In the genomic region with DNA sequence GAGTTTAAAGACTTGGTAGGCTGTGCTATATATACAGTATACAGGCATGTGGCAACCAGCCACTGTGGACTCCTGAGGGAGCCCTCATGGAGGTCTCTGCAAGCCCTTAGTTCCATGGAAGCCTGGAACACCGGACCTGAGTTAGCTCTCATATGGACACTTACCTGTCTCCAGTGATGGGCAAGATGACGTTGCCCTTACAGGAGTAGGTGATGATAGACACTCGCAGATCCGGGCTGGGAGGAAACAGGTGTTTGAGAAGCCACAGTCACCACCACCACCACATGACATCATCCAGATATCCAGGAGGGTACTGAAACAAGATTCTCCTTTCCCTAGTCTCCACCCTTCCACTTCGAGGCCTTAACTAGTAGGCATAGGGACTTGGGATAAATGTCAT, we compare ENCODE assay signal across 25 mouse cellular contexts. TPM values are rescaled to one million over a fixed set of nuclear protein-coding genes. Genes with fewer than 3 reads are reported as not detected.
A peak's percentile ranks its signal among the peaks of the same experiment; 100 is the strongest.
DNase-seq lines count a peak whose midpoint lies in the region; ATAC-seq lines count a peak whose summit lies in the region.
"Had no signal": no experiment of that assay in that cellular context is flagged by ENCODE, and none has a peak within 500 bp of the region (broad histone marks: within the 10 kb centered on the region; RNA-seq: fewer than 3 reads in every experiment).

No protein-coding gene starts in this region.

- no peak overlapping the region for H3K27ac ChIP-seq in heart, embryonic 10.5 days
- H3K27ac ChIP-seq in heart, embryonic 12.5 days (ENCODE audit: poor library complexity, severe bottlenecking), result no peak overlapping the region
- H3K27ac ChIP-seq in liver, embryonic 11.5 days (ENCODE audit: low read depth, low read length), result no peak overlapping the region
- no peak overlapping the region for H3K27ac ChIP-seq in liver, embryonic 12.5 days
- H3K27ac ChIP-seq: embryonic facial prominence, embryonic 13.5 days; embryonic facial prominence, embryonic 15.5 days; forebrain, embryonic 10.5 days; forebrain, embryonic 12.5 days had no signal

- no peak overlapping the region for H3K9ac ChIP-seq in heart, embryonic 12.5 days
- H3K9ac ChIP-seq in liver, embryonic 11.5 days (ENCODE audit: low read depth, low read length), result no peak overlapping the region
- no peak overlapping the region for H3K9ac ChIP-seq in liver, embryonic 12.5 days
- H3K9ac ChIP-seq: embryonic facial prominence, embryonic 13.5 days; embryonic facial prominence, embryonic 15.5 days; forebrain, embryonic 12.5 days had no signal

- WGBS in heart, embryonic 10.5 days, result 83% methylated on average over 5 of the region's 5 CpGs
- 81% methylated on average over 5 of the region's 5 CpGs for WGBS in heart, embryonic 12.5 days
- 75% methylated on average over 5 of the region's 5 CpGs for WGBS in liver, embryonic 11.5 days
- 63% methylated on average over 5 of the region's 5 CpGs for WGBS in liver, embryonic 12.5 days (ENCODE audit: insufficient replicate concordance)

- no peak for ATAC-seq in heart, embryonic 12.5 days (ENCODE audit: insufficient number of reproducible peaks, low FRiP score)
- no peak for ATAC-seq in liver, embryonic 11.5 days (replicated peaks; ENCODE audit: low FRiP score)
- ATAC-seq in liver, embryonic 12.5 days, result no peak
- ATAC-seq: forebrain, embryonic 14.5 days had no signal

- peaks cover 7% of the 10 kb centered on the region for H3K4me1 ChIP-seq in heart, embryonic 10.5 days
- H3K4me1 ChIP-seq in heart, embryonic 12.5 days (replicated peaks), result peaks cover 6% of the 10 kb centered on the region
- no peaks in the 10 kb centered on the region for H3K4me1 ChIP-seq in liver, embryonic 11.5 days (replicated peaks; ENCODE audit: control insufficient read depth, insufficient read depth, low read length)
- H3K4me1 ChIP-seq in liver, embryonic 12.5 days, result no peaks in the 10 kb centered on the region
- H3K4me1 ChIP-seq: embryonic facial prominence, embryonic 13.5 days; embryonic facial prominence, embryonic 15.5 days; forebrain, embryonic 10.5 days; forebrain, embryonic 12.5 days had no signal

- H3K27me3 ChIP-seq in heart, embryonic 10.5 days (ENCODE audit: insufficient read depth, poor library complexity, severe bottlenecking), result peaks cover 8% of the 10 kb centered on the region
- H3K27me3 ChIP-seq in heart, embryonic 12.5 days (replicated peaks), result no peaks in the 10 kb centered on the region
- H3K27me3 ChIP-seq in liver, embryonic 11.5 days (replicated peaks; ENCODE audit: control insufficient read depth, insufficient read depth, low read length), result no peaks in the 10 kb centered on the region
- H3K27me3 ChIP-seq in liver, embryonic 12.5 days (replicated peaks), result no peaks in the 10 kb centered on the region
- H3K27me3 ChIP-seq: embryonic facial prominence, embryonic 13.5 days; embryonic facial prominence, embryonic 15.5 days; forebrain, embryonic 12.5 days had no signal

- H3K36me3 ChIP-seq in heart, embryonic 10.5 days, result no peaks in the 10 kb centered on the region
- no peaks in the 10 kb centered on the region for H3K36me3 ChIP-seq in heart, embryonic 12.5 days
- no peaks in the 10 kb centered on the region for H3K36me3 ChIP-seq in liver, embryonic 11.5 days (ENCODE audit: control insufficient read depth, insufficient read depth, low read length)
- H3K36me3 ChIP-seq in liver, embryonic 12.5 days, result no peaks in the 10 kb centered on the region
- H3K36me3 ChIP-seq: embryonic facial prominence, embryonic 13.5 days; embryonic facial prominence, embryonic 15.5 days; forebrain, embryonic 10.5 days; forebrain, embryonic 12.5 days had no signal

- no peak overlapping the region for H3K4me2 ChIP-seq in heart, embryonic 12.5 days
- H3K4me2 ChIP-seq in liver, embryonic 11.5 days, result no peak overlapping the region
- no peak overlapping the region for H3K4me2 ChIP-seq in liver, embryonic 12.5 days
- H3K4me2 ChIP-seq: embryonic facial prominence, embryonic 13.5 days; embryonic facial prominence, embryonic 15.5 days; forebrain, embryonic 12.5 days had no signal

- DNase-seq in heart, embryonic 10.5 days (ENCODE audit: low spot score), result peak; percentile 10
- peak; percentile 14 for DNase-seq in liver, embryonic 11.5 days (ENCODE audit: low spot score)
- DNase-seq in testis, postnatal 10 days (ENCODE audit: low spot score), result peak; percentile 16
- no peak for DNase-seq in testis, postnatal 14 days (ENCODE audit: low spot score)
- DNase-seq: adrenal gland, adult 2 months; adrenal gland, postnatal 10 days; adrenal gland, postnatal 25 days; cerebellum, adult 11 months; cerebellum, adult 18-20 months; cerebellum, adult 8-10 months; cerebellum, adult 9-11 months; cerebellum, postnatal 14 days; cerebellum, postnatal 36 days; embryo, embryonic 11 days had no signal

- no peaks in the 10 kb centered on the region for H3K9me3 ChIP-seq in heart, embryonic 10.5 days
- H3K9me3 ChIP-seq in heart, embryonic 12.5 days (replicated peaks), result no peaks in the 10 kb centered on the region
- H3K9me3 ChIP-seq in liver, embryonic 11.5 days (ENCODE audit: control insufficient read depth, low read length), result no peaks in the 10 kb centered on the region
- H3K9me3 ChIP-seq in liver, embryonic 12.5 days (replicated peaks), result no peaks in the 10 kb centered on the region
- H3K9me3 ChIP-seq: embryonic facial prominence, embryonic 13.5 days; embryonic facial prominence, embryonic 15.5 days; forebrain, embryonic 10.5 days; forebrain, embryonic 12.5 days had no signal

- no peak overlapping the region for H3K4me3 ChIP-seq in heart, embryonic 10.5 days
- H3K4me3 ChIP-seq in heart, embryonic 12.5 days, result no peak overlapping the region
- no peak overlapping the region for H3K4me3 ChIP-seq in liver, embryonic 11.5 days (ENCODE audit: low read depth, low read length)
- H3K4me3 ChIP-seq in liver, embryonic 12.5 days, result no peak overlapping the region
- H3K4me3 ChIP-seq: embryonic facial prominence, embryonic 13.5 days; embryonic facial prominence, embryonic 15.5 days; erythroblast, embryonic 14.5 days; forebrain, embryonic 10.5 days; forebrain, embryonic 12.5 days had no signal

RNA-seq across cellular contexts. Expression of a gene that starts 12.6 kb away (rescaled TPM):
- polyA plus RNA-seq in heart, embryonic 10.5 days (2016; fragmentation: Nextera tagmentation; extraction: Ambion mirVana), result not detected in 2 replicates
- polyA plus RNA-seq in heart, embryonic 12.5 days (2016; fragmentation: Nextera tagmentation; extraction: Ambion mirVana), result not detected in 2 replicates
- not detected in 2 replicates for polyA plus RNA-seq in liver, embryonic 11.5 days (2014; fragmentation: Nextera tagmentation; extraction: Ambion mirVana)
- polyA plus RNA-seq in liver, embryonic 12.5 days (2016; fragmentation: Nextera tagmentation; extraction: Ambion mirVana), result not detected in 2 replicates
- polyA plus RNA-seq: adrenal gland, adult 2 months; brain, embryonic 14.5 days; C2C12; embryonic facial prominence, embryonic 11.5 days; embryonic facial prominence, embryonic 13.5 days; embryonic facial prominence, embryonic 15.5 days; erythroblast, embryonic 14.5 days; forebrain, embryonic 10.5 days; forebrain, embryonic 12.5 days; forebrain, embryonic 14.5 days had no signal

RNA-seq across cellular contexts. Expression of a gene that starts 14.2 kb away (rescaled TPM):
- not detected in 2 replicates for polyA plus RNA-seq in heart, embryonic 10.5 days (2016; fragmentation: Nextera tagmentation; extraction: Ambion mirVana)
- not detected in 2 replicates for polyA plus RNA-seq in heart, embryonic 12.5 days (2016; fragmentation: Nextera tagmentation; extraction: Ambion mirVana)
- polyA plus RNA-seq in liver, embryonic 11.5 days (2014; fragmentation: Nextera tagmentation; extraction: Ambion mirVana), result not detected in 2 replicates
- polyA plus RNA-seq in liver, embryonic 12.5 days (2016; fragmentation: Nextera tagmentation; extraction: Ambion mirVana), result not detected in 2 replicates
- polyA plus RNA-seq: brain, embryonic 14.5 days; C2C12; embryonic facial prominence, embryonic 11.5 days; embryonic facial prominence, embryonic 13.5 days; embryonic facial prominence, embryonic 15.5 days; erythroblast, embryonic 14.5 days; forebrain, embryonic 10.5 days; forebrain, embryonic 12.5 days; forebrain, embryonic 14.5 days had no signal

RNA-seq across cellular contexts. Expression of a gene that starts 23.8 kb away (rescaled TPM):
- 0.03 and 0.12 TPM in 2 replicates for polyA plus RNA-seq in heart, embryonic 10.5 days (2016; fragmentation: Nextera tagmentation; extraction: Ambion mirVana)
- 0.04 TPM in 1 of 2 replicates, not detected in the other for polyA plus RNA-seq in heart, embryonic 12.5 days (2016; fragmentation: Nextera tagmentation; extraction: Ambion mirVana)
- polyA plus RNA-seq in liver, embryonic 11.5 days (2014; fragmentation: Nextera tagmentation; extraction: Ambion mirVana), result 0.08 TPM in 1 of 2 replicates, not detected in the other
- 0.05 TPM in 1 of 2 replicates, not detected in the other for polyA plus RNA-seq in liver, embryonic 12.5 days (2016; fragmentation: Nextera tagmentation; extraction: Ambion mirVana)
- polyA plus RNA-seq: adrenal gland, adult 2 months; C2C12; erythroblast, embryonic 14.5 days had no signal

RNA-seq across cellular contexts. Expression of a gene that starts 48.6 kb away (rescaled TPM):
- 0.05 and 0.36 TPM in 2 replicates for polyA plus RNA-seq in heart, embryonic 10.5 days (2016; fragmentation: Nextera tagmentation; extraction: Ambion mirVana)
- polyA plus RNA-seq in heart, embryonic 12.5 days (2016; fragmentation: Nextera tagmentation; extraction: Ambion mirVana), result 0.14 and 0.36 TPM in 2 replicates
- 0.12 TPM in 2 replicates for polyA plus RNA-seq in liver, embryonic 11.5 days (2014; fragmentation: Nextera tagmentation; extraction: Ambion mirVana)
- 0.10 and 0.12 TPM in 2 replicates for polyA plus RNA-seq in liver, embryonic 12.5 days (2016; fragmentation: Nextera tagmentation; extraction: Ambion mirVana)
- polyA plus RNA-seq: adrenal gland, adult 2 months; C2C12; embryonic facial prominence, embryonic 11.5 days; embryonic facial prominence, embryonic 13.5 days; embryonic facial prominence, embryonic 15.5 days; erythroblast, embryonic 14.5 days; forebrain, embryonic 10.5 days; forebrain, embryonic 12.5 days; forebrain, embryonic 14.5 days had no signal

RNA-seq across cellular contexts. Expression of a gene that starts 50.1 kb away (rescaled TPM):
- not detected in 2 replicates for polyA plus RNA-seq in heart, embryonic 10.5 days (2016; fragmentation: Nextera tagmentation; extraction: Ambion mirVana)
- polyA plus RNA-seq in heart, embryonic 12.5 days (2016; fragmentation: Nextera tagmentation; extraction: Ambion mirVana), result not detected in 2 replicates
- polyA plus RNA-seq in liver, embryonic 11.5 days (2014; fragmentation: Nextera tagmentation; extraction: Ambion mirVana), result not detected in 2 replicates
- not detected in 2 replicates for polyA plus RNA-seq in liver, embryonic 12.5 days (2016; fragmentation: Nextera tagmentation; extraction: Ambion mirVana)
- polyA plus RNA-seq: adrenal gland, adult 2 months; brain, embryonic 14.5 days; embryonic facial prominence, embryonic 11.5 days; embryonic facial prominence, embryonic 13.5 days; embryonic facial prominence, embryonic 15.5 days; forebrain, embryonic 10.5 days; forebrain, embryonic 12.5 days; forebrain, embryonic 14.5 days had no signal
